Mouse (Mus musculus): ENCODE measurements around the gene Abr. TPM values are rescaled to one million over a fixed set of nuclear protein-coding genes. Genes with fewer than 3 reads are reported as not detected.

Gene Abr
- polyA plus RNA-seq, 1 experiment from 2014 or later, result 40.4 TPM

GRCm38 (mm10) chr11:76509751-76510723 lies 112.1 kb downstream of the Abr start:
- Histone ChIP-seq H3K36me3 (ENCODE audit: insufficient read depth, low read length) (no peaks in the 10 kb centered on the region), H3K4me2 (replicated peaks; ENCODE audit: low read depth, low read length) (no peak overlapping the region), H3K4me3 (ENCODE audit: low read length) (no peak overlapping the region), H3K27ac (ENCODE audit: low read length) (no peak overlapping the region), H3K9ac (replicated peaks; ENCODE audit: low read length) (no peak overlapping the region), H3K4me1 (ENCODE audit: insufficient read depth, low read length) (peaks cover 10% of the 10 kb centered on the region; the same call in 1 of the 2 replicates), H3K9me3 (ENCODE audit: low read length) (no peaks in the 10 kb centered on the region), H3K27me3 (ENCODE audit: insufficient read depth, low read length) (no peaks in the 10 kb centered on the region)
- no peak for ATAC-seq (ENCODE audit: low FRiP score, low TSS enrichment)
- WGBS, result 64% methylated on average over 13 of the region's 13 CpGs

- no peak overlapping the region for H3K4me3 ChIP-seq (ENCODE audit: low read length)
- H3K27ac ChIP-seq (ENCODE audit: low read length), result no peak overlapping the region
- H3K4me2 ChIP-seq (replicated peaks; ENCODE audit: low read depth, low read length), result no peak overlapping the region
- no peaks in the 10 kb centered on the region for H3K9me3 ChIP-seq (ENCODE audit: low read length)
- H3K27me3 ChIP-seq (ENCODE audit: insufficient read depth, low read length), result no peaks in the 10 kb centered on the region
- 82% methylated on average over 32 of the region's 32 CpGs for WGBS
- peaks cover 8% of the 10 kb centered on the region; the same call in 1 of the 2 replicates for H3K4me1 ChIP-seq (ENCODE audit: insufficient read depth, low read length)
- no peak overlapping the region for H3K9ac ChIP-seq (replicated peaks; ENCODE audit: low read length)
- H3K36me3 ChIP-seq (ENCODE audit: insufficient read depth, low read length), result no peaks in the 10 kb centered on the region
- ATAC-seq (ENCODE audit: low FRiP score, low TSS enrichment), result no peak
Observed at GRCm38 (mm10) chr11:76508831-76509595, 113.1 kb downstream of the Abr start.

- H3K9me3 ChIP-seq (ENCODE audit: low read length), result no peaks in the 10 kb centered on the region
- H3K27me3 ChIP-seq (ENCODE audit: insufficient read depth, low read length), result no peaks in the 10 kb centered on the region
- no peak overlapping the region for H3K4me3 ChIP-seq (ENCODE audit: low read length)
- H3K4me1 ChIP-seq (ENCODE audit: insufficient read depth, low read length), result peaks cover 8% of the 10 kb centered on the region; the same call in 1 of the 2 replicates
- no peaks in the 10 kb centered on the region for H3K36me3 ChIP-seq (ENCODE audit: insufficient read depth, low read length)
- no peak overlapping the region for H3K4me2 ChIP-seq (replicated peaks; ENCODE audit: low read depth, low read length)
- ATAC-seq (ENCODE audit: low FRiP score, low TSS enrichment), result no peak
- 91% methylated on average over 4 of the region's 4 CpGs for WGBS
- no peak overlapping the region for H3K27ac ChIP-seq (ENCODE audit: low read length)
- H3K9ac ChIP-seq (replicated peaks; ENCODE audit: low read length), result no peak overlapping the region
Observed at GRCm38 (mm10) chr11:76508125-76508524, 114.0 kb downstream of the Abr start.

GRCm38 (mm10) chr11:76507302-76508124 lies 114.6 kb downstream of the Abr start:
- no peak for ATAC-seq (ENCODE audit: low FRiP score, low TSS enrichment)

GRCm38 (mm10) chr11:76506514-76507228 lies 115.4 kb downstream of the Abr start:
- H3K4me1 ChIP-seq (ENCODE audit: insufficient read depth, low read length), result peaks cover 8% of the 10 kb centered on the region; the same call in 1 of the 2 replicates
- no peaks in the 10 kb centered on the region for H3K27me3 ChIP-seq (ENCODE audit: insufficient read depth, low read length)
- H3K4me3 ChIP-seq (ENCODE audit: low read length), result no peak overlapping the region
- no peak for ATAC-seq (ENCODE audit: low FRiP score, low TSS enrichment)
- H3K9me3 ChIP-seq (ENCODE audit: low read length), result no peaks in the 10 kb centered on the region
- H3K4me2 ChIP-seq (replicated peaks; ENCODE audit: low read depth, low read length), result no peak overlapping the region
- no peak overlapping the region for H3K27ac ChIP-seq (ENCODE audit: low read length)
- H3K9ac ChIP-seq (replicated peaks; ENCODE audit: low read length), result no peak overlapping the region
- WGBS, result 89% methylated on average over 5 of the region's 5 CpGs
- no peaks in the 10 kb centered on the region for H3K36me3 ChIP-seq (ENCODE audit: insufficient read depth, low read length)

More at GRCm38 (mm10) chr11:76507302-76508124, 114.6 kb downstream of the Abr start:
- Histone ChIP-seq H3K27ac (ENCODE audit: low read length) (no peak overlapping the region), H3K9ac (replicated peaks; ENCODE audit: low read length) (no peak overlapping the region), H3K36me3 (ENCODE audit: insufficient read depth, low read length) (no peaks in the 10 kb centered on the region), H3K4me2 (replicated peaks; ENCODE audit: low read depth, low read length) (no peak overlapping the region), H3K4me1 (ENCODE audit: insufficient read depth, low read length) (peaks cover 8% of the 10 kb centered on the region; the same call in 1 of the 2 replicates), H3K4me3 (ENCODE audit: low read length) (no peak overlapping the region), H3K9me3 (ENCODE audit: low read length) (no peaks in the 10 kb centered on the region), H3K27me3 (ENCODE audit: insufficient read depth, low read length) (no peaks in the 10 kb centered on the region)
- 87% methylated on average over 8 of the region's 8 CpGs for WGBS

GRCm38 (mm10) chr11:76505106-76505505 lies 117.0 kb downstream of the Abr start:
- Histone ChIP-seq H3K9me3 (ENCODE audit: low read length) (no peaks in the 10 kb centered on the region), H3K27me3 (ENCODE audit: insufficient read depth, low read length) (no peaks in the 10 kb centered on the region), H3K4me2 (replicated peaks; ENCODE audit: low read depth, low read length) (no peak overlapping the region), H3K4me3 (ENCODE audit: low read length) (no peak overlapping the region), H3K4me1 (ENCODE audit: insufficient read depth, low read length) (0 out of 2 replicates have a peak, but pooled peaks cover 5% of the 10 kb centered on the region), H3K27ac (ENCODE audit: low read length) (no peak overlapping the region), H3K36me3 (ENCODE audit: insufficient read depth, low read length) (no peaks in the 10 kb centered on the region), H3K9ac (replicated peaks; ENCODE audit: low read length) (no peak overlapping the region)
- WGBS, result 92% methylated on average over 1 of the region's 1 CpGs
- ATAC-seq (ENCODE audit: low FRiP score, low TSS enrichment), result no peak

GRCm38 (mm10) chr11:76504058-76504457 lies 118.1 kb downstream of the Abr start:
- Histone ChIP-seq H3K4me1 (ENCODE audit: insufficient read depth, low read length) (0 out of 2 replicates have a peak, but pooled peaks cover 3% of the 10 kb centered on the region), H3K27me3 (ENCODE audit: insufficient read depth, low read length) (no peaks in the 10 kb centered on the region), H3K27ac (ENCODE audit: low read length) (no peak overlapping the region), H3K4me3 (ENCODE audit: low read length) (no peak overlapping the region), H3K4me2 (replicated peaks; ENCODE audit: low read depth, low read length) (no peak overlapping the region), H3K9me3 (ENCODE audit: low read length) (no peaks in the 10 kb centered on the region), H3K9ac (replicated peaks; ENCODE audit: low read length) (no peak overlapping the region), H3K36me3 (ENCODE audit: insufficient read depth, low read length) (no peaks in the 10 kb centered on the region)
- no peak for ATAC-seq (ENCODE audit: low FRiP score, low TSS enrichment)
- WGBS, result 53% methylated on average over 5 of the region's 5 CpGs

GRCm38 (mm10) chr11:76499987-76500386 lies 122.1 kb downstream of the Abr start:
- no peak overlapping the region for H3K4me2 ChIP-seq (replicated peaks; ENCODE audit: low read depth, low read length)
- H3K36me3 ChIP-seq (ENCODE audit: insufficient read depth, low read length), result no peaks in the 10 kb centered on the region
- no peak overlapping the region for H3K4me3 ChIP-seq (ENCODE audit: low read length)
- WGBS, result 38% methylated on average over 1 of the region's 1 CpGs
- H3K27ac ChIP-seq (ENCODE audit: low read length), result no peak overlapping the region
- H3K9me3 ChIP-seq (ENCODE audit: low read length), result no peaks in the 10 kb centered on the region
- peaks cover 14% of the 10 kb centered on the region for H3K4me1 ChIP-seq (ENCODE audit: insufficient read depth, low read length)
- no peaks in the 10 kb centered on the region for H3K27me3 ChIP-seq (ENCODE audit: insufficient read depth, low read length)
- no peak for ATAC-seq (ENCODE audit: low FRiP score, low TSS enrichment)
- H3K9ac ChIP-seq (replicated peaks; ENCODE audit: low read length), result no peak overlapping the region

GRCm38 (mm10) chr11:76499564-76499963 lies 122.5 kb downstream of the Abr start:
- peaks cover 15% of the 10 kb centered on the region for H3K4me1 ChIP-seq (ENCODE audit: insufficient read depth, low read length)
- no peak overlapping the region for H3K9ac ChIP-seq (replicated peaks; ENCODE audit: low read length)
- no peaks in the 10 kb centered on the region for H3K36me3 ChIP-seq (ENCODE audit: insufficient read depth, low read length)
- H3K4me2 ChIP-seq (replicated peaks; ENCODE audit: low read depth, low read length), result no peak overlapping the region
- no peak for ATAC-seq (ENCODE audit: low FRiP score, low TSS enrichment)
- H3K27ac ChIP-seq (ENCODE audit: low read length), result no peak overlapping the region
- no peaks in the 10 kb centered on the region for H3K9me3 ChIP-seq (ENCODE audit: low read length)
- no peak overlapping the region for H3K4me3 ChIP-seq (ENCODE audit: low read length)
- 79% methylated on average over 7 of the region's 7 CpGs for WGBS
- H3K27me3 ChIP-seq (ENCODE audit: insufficient read depth, low read length), result no peaks in the 10 kb centered on the region

All from kidney, embryonic 16.5 days (tissue).